Mouse (Mus musculus) left cerebral cortex, postnatal 25 days (tissue): Measurements from ENCODE around the gene Smim6. TPM values are rescaled to one million over a fixed set of nuclear protein-coding genes. Genes with fewer than 3 reads are reported as not detected.

Experiments
- total RNA-seq, 2 experiments: library from RNA; stranded (reverse); gene quantifications; 2 replicates each; pipeline ENCODE4 v1.2.3; 2021

Gene Smim6
- total RNA-seq, 2 experiments from 2014 or later, result not detected

Other genes starting within 250 kb of the Smim6 start
- gene Grb2, start 203.4 kb upstream of the Smim6 start, total RNA-seq, result 100 to 1,000 TPM; 204 TPM
- gene Tmem94, start 146.6 kb upstream of the Smim6 start, total RNA-seq, result 10 to 100 TPM; 54.9 to 59.1 TPM
- 10 to 100 TPM; 18.8 to 20.7 TPM for gene Caskin2, start 98.4 kb upstream of the Smim6 start, total RNA-seq
- gene Tsen54, start 97.3 kb upstream of the Smim6 start, total RNA-seq, result 10 to 100 TPM; 12.5 to 12.7 TPM
- gene Llgl2, start 88.0 kb upstream of the Smim6 start, total RNA-seq, result 1 to 10 TPM; 3.7 to 4.0 TPM
- gene Myo15b, start 53.6 kb upstream of the Smim6 start, total RNA-seq, result under 1 TPM; 0.11 to 0.23 TPM
- gene Smim5, start 12.1 kb upstream of the Smim6 start, total RNA-seq, result under 1 TPM in 1 of 2 experiments, not detected in 1; 0.32 TPM
- 10 to 100 TPM; 40.4 to 45.5 TPM for gene Sap30bp, start 21.3 kb downstream of the Smim6 start, total RNA-seq
- gene Recql5, start 21.5 kb downstream of the Smim6 start, total RNA-seq, result 10 to 100 TPM; 22.3 to 26.3 TPM
- 1 to 10 TPM; 3.7 to 6.6 TPM for gene Itgb4, start 62.7 kb downstream of the Smim6 start, total RNA-seq
- 10 to 100 TPM; 14.7 to 18.7 TPM for gene Galk1, start 100.7 kb downstream of the Smim6 start, total RNA-seq
- 100 to 1,000 TPM; 225 to 260 TPM for gene H3f3b, start 115.9 kb downstream of the Smim6 start, total RNA-seq
- gene Unk, start 118.3 kb downstream of the Smim6 start, total RNA-seq, result 10 to 100 TPM; 20.7 to 21.7 TPM
- 1 to 10 TPM in 1 of 2 experiments, under 1 TPM in 1; 0.82 to 1.0 TPM for gene Unc13d, start 165.9 kb downstream of the Smim6 start, total RNA-seq
- 100 to 1,000 TPM; 342 to 363 TPM for gene Wbp2, start 175.0 kb downstream of the Smim6 start, total RNA-seq
- 1 to 10 TPM; 7.0 to 7.4 TPM for gene Trim47, start 215.2 kb downstream of the Smim6 start, total RNA-seq
- gene Trim65, start 219.1 kb downstream of the Smim6 start, total RNA-seq, result 1 to 10 TPM; 7.0 to 7.1 TPM
- gene Mrpl38, start 226.9 kb downstream of the Smim6 start, total RNA-seq, result 10 to 100 TPM; 53.0 to 53.8 TPM